Mouse (Mus musculus): ENCODE measurements at regions not wholly inside any gene's neighbourhood (a gene's known extent, or its start where the extent isn't known, plus 50 kb on each side); places are given as distances from the start of the nearest gene placed in this dataset.

DNA sequence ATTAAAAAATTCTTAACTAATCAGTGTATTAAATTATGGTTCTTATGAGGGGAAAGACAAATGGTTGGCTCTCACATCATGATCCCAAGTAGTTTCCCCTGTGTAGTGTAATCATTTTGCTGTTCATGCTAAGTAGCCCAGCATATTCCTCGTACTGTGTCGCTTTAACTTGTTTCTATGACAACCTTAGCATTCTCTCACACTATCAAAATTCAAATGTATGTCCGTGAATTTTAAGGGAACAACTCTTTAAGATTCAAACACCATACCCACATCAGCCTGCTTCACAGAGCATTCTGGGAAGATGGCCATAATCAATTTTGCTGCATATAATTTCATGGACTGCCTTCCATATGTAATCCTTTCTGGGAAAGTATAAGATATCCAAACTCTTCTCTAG, 241.4 kb upstream of the Ubash3b start:
- TF ChIP-seq TAL1 (conservative IDR thresholded peaks at IDR 0.05; ENCODE audit: low read depth, low read length) (no peak), CTCF (IDR thresholded peaks at IDR 0.05; ENCODE audit: low read depth, low read length) (no peak)

All from G1E (cell line).